Mouse (Mus musculus) thymus, adult 18-20 months (tissue): ENCODE data around the gene Fbxw19.
"Not testable (repeated sequence)": the region's sequence is repeated elsewhere in the genome, so short reads cannot be mapped to it uniquely, and the experiment has no call there.

ENCODE experiments used
- DNase-seq, 2 experiments: peaks; one replicate each; pipeline ENCODE4 v3.0.0; 2022; ENCODE audit warnings: mixed read lengths in 2 of 2

The Fbxw19 gene

DNA sequence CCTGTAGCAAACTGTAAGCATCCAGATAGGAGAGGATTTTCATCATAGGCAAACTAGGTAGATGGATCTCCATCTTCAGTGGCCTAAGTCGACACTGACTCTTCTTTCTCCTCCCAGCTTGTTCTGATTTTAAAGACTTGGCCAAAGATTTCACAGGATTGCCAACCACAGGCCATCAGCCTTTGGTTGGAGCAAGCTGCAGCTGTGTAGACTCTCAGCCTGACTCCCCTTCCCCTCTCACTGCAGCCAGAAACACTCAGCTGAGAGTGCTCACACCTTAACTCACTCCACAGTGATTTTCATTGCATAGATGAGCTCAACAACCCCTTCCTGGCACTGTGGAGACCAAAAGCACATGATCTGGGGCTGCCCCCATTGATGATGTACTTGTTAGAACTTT lies at the start of gene Fbxw19:
Gene Fbxw19 (minus strand): TSS at position 101 of the 400 bp plus-strand sequence.
- not testable (repeated sequence) for DNase-seq

DNA sequence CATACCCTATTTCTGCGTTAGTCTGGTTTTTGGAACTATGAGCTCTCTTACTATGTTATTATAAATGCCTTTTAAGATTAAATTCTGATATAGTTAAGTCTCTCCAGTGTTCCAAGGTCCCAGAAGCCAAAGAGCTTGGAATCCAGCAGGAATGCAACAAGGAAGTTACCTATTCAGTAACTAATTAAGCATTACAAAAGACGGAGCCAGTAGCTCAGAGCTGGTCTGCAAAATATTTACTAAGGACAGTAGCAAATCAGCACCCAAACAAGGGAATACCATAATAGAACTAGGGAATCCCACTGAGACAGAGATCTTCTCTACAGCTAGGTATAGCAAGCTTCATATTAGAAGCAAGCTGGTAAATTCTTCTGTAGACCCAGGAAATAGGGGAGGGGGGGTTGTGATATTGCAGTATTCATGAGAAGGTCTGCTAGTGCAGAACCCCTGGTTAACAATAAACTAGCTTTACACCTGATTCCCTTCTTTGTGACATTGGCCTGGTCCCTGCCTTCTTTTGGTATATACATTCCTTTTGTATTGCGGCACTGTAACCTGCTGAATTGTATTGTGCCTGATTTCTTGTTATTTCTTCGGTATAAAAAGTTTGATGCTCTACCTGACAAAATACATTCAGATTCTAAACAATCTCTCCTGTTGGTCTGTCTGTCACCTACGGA lies 27.9 kb upstream of the Fbxw19 start:
- no peak for DNase-seq

DNA sequence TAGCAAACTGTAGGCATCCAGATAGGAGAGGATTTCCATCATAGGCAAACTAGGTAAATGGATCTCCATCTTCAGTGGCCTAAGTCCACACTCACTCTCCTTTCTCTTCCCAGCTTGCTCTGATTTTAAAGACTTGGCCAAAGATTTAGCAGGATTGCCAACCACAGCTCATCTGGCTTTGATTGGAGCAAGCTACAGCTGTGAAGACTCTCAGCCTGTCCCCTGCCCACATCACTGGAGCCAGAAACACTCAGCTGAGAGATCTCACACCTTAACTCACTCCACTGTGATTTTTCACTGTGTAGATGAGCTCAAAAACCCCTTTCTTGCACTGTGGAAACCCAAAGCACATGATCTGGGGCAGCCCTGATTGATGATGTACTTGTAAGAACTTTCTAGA lies 46.6 kb downstream of the Fbxw19 start, which contains the start of gene Fbxw16:
Gene Fbxw16 (minus strand): TSS at position 101 of the 400 bp plus-strand sequence.
- DNase-seq, result no peak

DNA sequence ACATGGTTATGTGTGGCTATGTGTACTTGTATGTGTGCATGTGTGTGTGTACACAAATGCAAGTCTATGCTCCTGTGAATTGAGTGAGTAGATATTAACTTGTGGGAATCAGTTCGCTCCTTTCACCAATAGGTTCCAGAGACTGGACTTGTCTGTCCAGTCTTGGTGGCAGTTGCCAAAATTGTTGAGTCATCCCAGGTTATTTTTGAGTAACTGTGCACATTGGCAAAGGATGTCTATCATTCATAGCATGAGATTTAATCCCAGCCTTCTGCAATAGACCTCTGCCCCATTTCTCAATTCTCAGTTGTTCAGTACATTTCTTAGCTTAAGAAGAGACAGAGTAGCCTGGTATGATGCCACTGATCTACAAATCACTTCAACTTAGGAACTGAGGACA lies 62.7 kb downstream of the Fbxw19 start:
- DNase-seq, result no peak
